Mouse (Mus musculus): ENCODE results near the gene Foxp1. TPM values are rescaled to one million over a fixed set of nuclear protein-coding genes. Genes with fewer than 3 reads are reported as not detected.

Gene Foxp1
- polyA plus RNA-seq, 1 experiment, result 17.7 TPM

DNA sequence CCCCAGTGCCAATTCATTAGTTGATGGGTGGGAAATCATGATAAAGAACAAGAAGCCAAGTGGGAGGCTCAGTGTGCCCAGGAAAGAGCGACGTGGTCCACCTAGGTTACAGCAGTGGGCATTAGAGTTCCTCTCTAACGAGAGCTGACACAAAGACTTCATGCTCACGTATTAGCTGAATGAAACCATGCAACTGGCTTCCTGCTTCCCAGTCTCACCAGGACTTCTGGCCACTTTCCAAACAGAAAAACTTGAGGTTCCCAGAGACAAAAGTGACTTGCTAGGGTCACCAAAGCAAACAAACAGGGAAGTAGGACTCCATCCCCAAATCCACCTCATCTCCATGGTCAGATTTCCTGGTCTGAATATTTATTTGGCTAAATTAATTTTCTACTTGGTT, 144.8 kb downstream of the Foxp1 start:
- Histone ChIP-seq H3K4me3 (no peak overlapping the region), H3K27me3 (ENCODE audit: control insufficient read depth, insufficient read depth, insufficient read length) (no peaks in the 10 kb centered on the region), H3K79me2 (ENCODE audit: control insufficient read depth, insufficient read depth) (no peaks in the 10 kb centered on the region), H3ac (ENCODE audit: control insufficient read depth, insufficient read length) (no peak overlapping the region), H3K4me2 (ENCODE audit: low read depth) (no peak overlapping the region), H3K36me3 (ENCODE audit: control insufficient read depth, insufficient read depth) (no peaks in the 10 kb centered on the region)
- TF ChIP-seq TCF12 (IDR thresholded peaks at IDR 0.05; ENCODE audit: insufficient read depth, poor library complexity, severe bottlenecking), result no peak
- no peak for TF ChIP-seq TCF3 (IDR thresholded peaks at IDR 0.05; ENCODE audit: insufficient read length, low read depth)

GRCm38 (mm10) chr6:99377131-99377530, 145.4 kb downstream of the Foxp1 start:
- no peaks in the 10 kb centered on the region for H3K79me2 ChIP-seq (ENCODE audit: control insufficient read depth, insufficient read depth)
- no peak overlapping the region for H3K4me2 ChIP-seq (ENCODE audit: low read depth)
- H3K4me3 ChIP-seq, result no peak overlapping the region
- TF ChIP-seq POLR2AphosphoS2 (IDR thresholded peaks at IDR 0.05; ENCODE audit: insufficient read length, low read depth) (no peak), TCF3 (IDR thresholded peaks at IDR 0.05; ENCODE audit: insufficient read length, low read depth) (no peak), POLR2A (IDR thresholded peaks at IDR 0.05; ENCODE audit: insufficient read length, low read depth) (no peak), TCF12 (IDR thresholded peaks at IDR 0.05; ENCODE audit: insufficient read depth, poor library complexity, severe bottlenecking) (no peak), SRF (IDR thresholded peaks at IDR 0.05; ENCODE audit: control insufficient read depth, insufficient read length, low read depth) (no peak), MYOD1 (IDR thresholded peaks at IDR 0.05; ENCODE audit: control insufficient read depth in 1 of 3, insufficient read length in 2 of 3, low read depth in 2 of 3) (peak; percentile 21 to 87 (median 87)), MAX (IDR thresholded peaks at IDR 0.05; ENCODE audit: low read depth) (no peak), MYOG (IDR thresholded peaks at IDR 0.05; ENCODE audit: control insufficient read depth in 1 of 3, insufficient read depth in 1 of 3, insufficient read length in 2 of 3, low read depth in 2 of 3) (peak in 1 of 3 experiments; percentile 38), USF1 (IDR thresholded peaks at IDR 0.05; ENCODE audit: low read depth) (no peak)
- H3K27me3 ChIP-seq (ENCODE audit: control insufficient read depth, insufficient read depth, insufficient read length), result no peaks in the 10 kb centered on the region
- H3ac ChIP-seq (ENCODE audit: control insufficient read depth, insufficient read length), result no peak overlapping the region
- no peaks in the 10 kb centered on the region for H3K36me3 ChIP-seq (ENCODE audit: control insufficient read depth, insufficient read depth)

DNA sequence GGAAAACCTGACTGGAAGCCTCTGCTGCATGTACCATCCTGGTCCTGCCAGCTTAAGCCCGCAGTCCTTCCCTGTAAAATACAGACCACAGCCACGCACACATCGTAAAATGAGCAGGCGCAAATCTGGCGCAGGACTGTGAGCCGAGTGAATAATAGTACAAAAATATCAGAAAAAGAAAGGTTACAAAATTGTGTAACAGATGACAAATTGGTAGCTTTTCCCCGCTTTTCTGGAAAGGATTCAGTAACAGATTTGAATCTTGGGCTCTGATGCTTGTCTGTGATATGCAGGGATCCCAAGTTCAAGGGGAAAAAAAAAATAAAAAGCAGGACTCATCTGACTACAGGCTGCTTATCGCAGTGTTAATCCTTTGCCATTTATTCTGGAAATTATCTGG, 145.8 kb downstream of the Foxp1 start:
- Histone ChIP-seq H3K4me2 (ENCODE audit: low read depth) (no peak overlapping the region), H3K36me3 (ENCODE audit: control insufficient read depth, insufficient read depth) (no peaks in the 10 kb centered on the region), H3K27me3 (ENCODE audit: control insufficient read depth, insufficient read depth, insufficient read length) (no peaks in the 10 kb centered on the region), H3K79me2 (ENCODE audit: control insufficient read depth, insufficient read depth) (no peaks in the 10 kb centered on the region), H3K4me3 (no peak overlapping the region), H3ac (ENCODE audit: control insufficient read depth, insufficient read length) (no peak overlapping the region)
- no peak for TF ChIP-seq MYOD1 (IDR thresholded peaks at IDR 0.05; ENCODE audit: control insufficient read depth in 1 of 3, insufficient read length in 2 of 3, low read depth in 2 of 3)
- no peak for TF ChIP-seq POLR2A (IDR thresholded peaks at IDR 0.05; ENCODE audit: insufficient read length, low read depth)
- no peak for TF ChIP-seq POLR2AphosphoS2 (IDR thresholded peaks at IDR 0.05; ENCODE audit: insufficient read length, low read depth)
- TF ChIP-seq REST (IDR thresholded peaks at IDR 0.05; ENCODE audit: insufficient read depth, insufficient read length), result no peak
- TF ChIP-seq E2F4 (IDR thresholded peaks at IDR 0.05; ENCODE audit: insufficient read depth), result no peak
- no peak for TF ChIP-seq SRF (IDR thresholded peaks at IDR 0.05; ENCODE audit: control insufficient read depth, insufficient read length, low read depth)
- TF ChIP-seq CEBPB (IDR thresholded peaks at IDR 0.05; ENCODE audit: insufficient read depth, poor library complexity, severe bottlenecking), result no peak
- no peak for TF ChIP-seq MYOG (IDR thresholded peaks at IDR 0.05; ENCODE audit: control insufficient read depth in 1 of 3, insufficient read depth in 1 of 3, insufficient read length in 2 of 3, low read depth in 2 of 3)
- TF ChIP-seq MAX (IDR thresholded peaks at IDR 0.05; ENCODE audit: low read depth), result no peak
- TF ChIP-seq TCF3 (IDR thresholded peaks at IDR 0.05; ENCODE audit: insufficient read length, low read depth), result no peak
- TF ChIP-seq TCF12 (IDR thresholded peaks at IDR 0.05; ENCODE audit: insufficient read depth, poor library complexity, severe bottlenecking), result no peak
- no peak for TF ChIP-seq USF1 (IDR thresholded peaks at IDR 0.05; ENCODE audit: low read depth)

DNA sequence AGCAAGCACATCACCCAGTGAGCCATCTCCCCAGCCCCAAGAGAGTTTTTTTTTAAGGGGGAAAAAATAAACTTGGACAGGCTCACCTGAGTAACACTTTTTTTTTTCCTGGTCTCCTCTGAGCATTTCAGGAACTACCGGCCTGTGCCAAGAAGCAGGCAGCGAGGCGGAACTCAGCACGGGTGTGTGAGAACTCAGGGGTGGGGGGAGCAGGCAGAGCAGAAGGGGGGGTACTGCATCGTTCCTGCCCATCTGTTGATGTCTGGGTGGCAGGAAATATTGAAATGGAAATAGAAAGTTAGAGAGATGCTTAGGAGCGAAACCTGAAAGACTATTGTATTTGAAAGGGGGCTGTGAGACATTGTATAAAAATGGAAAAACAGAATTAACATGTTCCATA, 146.7 kb downstream of the Foxp1 start:
- H3K27me3 ChIP-seq (ENCODE audit: control insufficient read depth, insufficient read depth, insufficient read length), result no peaks in the 10 kb centered on the region
- TF ChIP-seq CEBPB (IDR thresholded peaks at IDR 0.05; ENCODE audit: insufficient read depth, poor library complexity, severe bottlenecking), result no peak
- no peak overlapping the region for H3K4me2 ChIP-seq (ENCODE audit: low read depth)
- H3K36me3 ChIP-seq (ENCODE audit: control insufficient read depth, insufficient read depth), result no peaks in the 10 kb centered on the region
- H3ac ChIP-seq (ENCODE audit: control insufficient read depth, insufficient read length), result no peak overlapping the region
- no peaks in the 10 kb centered on the region for H3K79me2 ChIP-seq (ENCODE audit: control insufficient read depth, insufficient read depth)
- H3K4me3 ChIP-seq, result no peak overlapping the region

DNA sequence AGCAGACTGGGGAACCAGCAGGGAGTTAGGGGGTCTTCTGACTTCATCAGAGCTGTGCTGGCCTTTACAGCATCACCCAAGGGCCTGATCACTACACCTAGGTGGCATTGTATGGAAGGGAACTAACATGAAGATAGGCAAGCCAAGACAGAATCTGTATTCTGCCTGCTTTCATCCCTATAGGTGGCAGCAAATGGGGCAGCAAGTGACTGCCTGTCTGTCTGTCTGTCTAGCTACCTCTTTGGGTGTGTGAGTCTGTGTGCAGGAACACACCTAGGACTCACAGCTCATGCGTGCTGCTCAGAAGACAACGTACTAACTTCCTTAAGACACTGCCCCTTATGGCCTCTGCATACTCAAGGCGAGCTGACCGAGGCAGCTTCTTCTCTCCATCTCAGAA, 147.1 kb downstream of the Foxp1 start:
- no peaks in the 10 kb centered on the region for H3K27me3 ChIP-seq (ENCODE audit: control insufficient read depth, insufficient read depth, insufficient read length)
- no peak overlapping the region for H3K4me3 ChIP-seq
- TF ChIP-seq REST (IDR thresholded peaks at IDR 0.05; ENCODE audit: insufficient read depth, insufficient read length), result no peak
- TF ChIP-seq E2F4 (IDR thresholded peaks at IDR 0.05; ENCODE audit: insufficient read depth), result no peak
- TF ChIP-seq SRF (IDR thresholded peaks at IDR 0.05; ENCODE audit: control insufficient read depth, insufficient read length, low read depth), result no peak
- TF ChIP-seq MYOG (IDR thresholded peaks at IDR 0.05; ENCODE audit: control insufficient read depth in 1 of 3, insufficient read depth in 1 of 3, insufficient read length in 2 of 3, low read depth in 2 of 3), result no peak
- TF ChIP-seq POLR2AphosphoS2 (IDR thresholded peaks at IDR 0.05; ENCODE audit: insufficient read length, low read depth), result no peak
- TF ChIP-seq MAX (IDR thresholded peaks at IDR 0.05; ENCODE audit: low read depth), result no peak
- TF ChIP-seq TCF12 (IDR thresholded peaks at IDR 0.05; ENCODE audit: insufficient read depth, poor library complexity, severe bottlenecking), result no peak
- no peak for TF ChIP-seq CEBPB (IDR thresholded peaks at IDR 0.05; ENCODE audit: insufficient read depth, poor library complexity, severe bottlenecking)
- TF ChIP-seq TCF3 (IDR thresholded peaks at IDR 0.05; ENCODE audit: insufficient read length, low read depth), result no peak
- no peak for TF ChIP-seq USF1 (IDR thresholded peaks at IDR 0.05; ENCODE audit: low read depth)
- no peak for TF ChIP-seq MYOD1 (IDR thresholded peaks at IDR 0.05; ENCODE audit: control insufficient read depth in 1 of 3, insufficient read length in 2 of 3, low read depth in 2 of 3)
- TF ChIP-seq POLR2A (IDR thresholded peaks at IDR 0.05; ENCODE audit: insufficient read length, low read depth), result no peak
- no peaks in the 10 kb centered on the region for H3K36me3 ChIP-seq (ENCODE audit: control insufficient read depth, insufficient read depth)
- no peaks in the 10 kb centered on the region for H3K79me2 ChIP-seq (ENCODE audit: control insufficient read depth, insufficient read depth)
- no peak overlapping the region for H3K4me2 ChIP-seq (ENCODE audit: low read depth)
- H3ac ChIP-seq (ENCODE audit: control insufficient read depth, insufficient read length), result no peak overlapping the region
